Mouse (Mus musculus) megakaryocyte, embryonic 14.5 days (primary cell): Measurements from ENCODE around the gene Entpd1. TPM values are rescaled to one million over a fixed set of nuclear protein-coding genes. Genes with fewer than 3 reads are reported as not detected.

Experiments used
- H3K27me3 ChIP-seq: replicated peaks from 2 replicates; pipeline ENCODE3; 2012; ENCODE audit warnings: inconsistent platforms
- H3K36me3 ChIP-seq: replicated peaks from 2 replicates; pipeline ENCODE3; 2012; ENCODE audit warnings: low read length, inconsistent platforms, mixed read lengths
- H3K4me1 ChIP-seq: 2 replicates; pipeline ENCODE4 v1.6.1; 2012; ENCODE audit warnings: inconsistent platforms
- H3K4me3 ChIP-seq: replicated peaks from 2 replicates; pipeline ENCODE3; 2012; ENCODE audit warnings: moderate library complexity, mild to moderate bottlenecking, inconsistent platforms
- H3K9me3 ChIP-seq: 2 replicates; pipeline ENCODE4 v1.6.1; 2012; ENCODE audit warnings: inconsistent platforms
- FLI1 ChIP-seq: IDR thresholded peaks from 2 replicates; pipeline ENCODE4 v1.6.1; 2012; ENCODE audit warnings: low read length, inconsistent platforms, mixed read lengths
- GATA1 ChIP-seq: IDR thresholded peaks from 3 replicates; pipeline ENCODE4 v1.6.1; 2012; ENCODE audit warnings: mixed read lengths, low read length, inconsistent platforms, borderline replicate concordance
- polyA plus RNA-seq: library from polyadenylated mRNA; stranded (reverse); fragments of >175 nt; gene quantifications from 2 replicates; pipeline ENCODE4 v1.2.3, GENCODE M21; 2012; ENCODE audit warnings: low replicate concordance; ENCODE audit not compliant: insufficient read depth

The Entpd1 gene
- polyA plus RNA-seq, 1 experiment: 1.9 TPM

GRCm38 (mm10) chr19:40767189-40767588, 155.0 kb downstream of the Entpd1 start:
- Histone ChIP-seq H3K9me3 (no peaks in the 10 kb centered on the region), H3K4me3 (no peak overlapping the region), H3K36me3 (peaks cover 95% of the 10 kb centered on the region), H3K4me1 (peaks cover 37% of the 10 kb centered on the region), H3K27me3 (no peaks in the 10 kb centered on the region)
- TF ChIP-seq FLI1 (no peak), GATA1 (no peak)

- Histone ChIP-seq H3K4me3 (no peak overlapping the region), H3K9me3 (no peaks in the 10 kb centered on the region), H3K36me3 (peaks cover 91% of the 10 kb centered on the region), H3K4me1 (peaks cover 39% of the 10 kb centered on the region), H3K27me3 (no peaks in the 10 kb centered on the region)
- no peak for TF ChIP-seq GATA1
- no peak for TF ChIP-seq FLI1
Measured at GRCm38 (mm10) chr19:40769341-40769770, 157.2 kb downstream of the Entpd1 start.

- Histone ChIP-seq H3K9me3 (peaks cover 12% of the 10 kb centered on the region), H3K4me1 (peaks cover 39% of the 10 kb centered on the region), H3K36me3 (peaks cover 17% of the 10 kb centered on the region), H3K4me3 (no peak overlapping the region), H3K27me3 (no peaks in the 10 kb centered on the region)
- TF ChIP-seq GATA1 (no peak), FLI1 (no peak)
Measured at GRCm38 (mm10) chr19:40788004-40788714, 176.0 kb downstream of the Entpd1 start.

- Histone ChIP-seq H3K4me1 (peaks cover 36% of the 10 kb centered on the region), H3K4me3 (no peak overlapping the region), H3K9me3 (peaks cover 12% of the 10 kb centered on the region), H3K36me3 (peaks cover 19% of the 10 kb centered on the region), H3K27me3 (no peaks in the 10 kb centered on the region)
- no peak for TF ChIP-seq GATA1
- TF ChIP-seq FLI1: no peak
Measured at GRCm38 (mm10) chr19:40788715-40789084, 176.5 kb downstream of the Entpd1 start.

Other genes with a start within 250 kb of the Entpd1 start
- 2.7 TPM in 1 of 2 replicates, not detected in the other for gene Sorbs1, start 98.6 kb upstream of the Entpd1 start, polyA plus RNA-seq
- 0.67 and 4.4 TPM in 2 replicates for gene Aldh18a1, start 23.9 kb upstream of the Entpd1 start, polyA plus RNA-seq
- 1.2 and 2.3 TPM in 2 replicates for gene Tctn3, start 133 bp upstream of the Entpd1 start, polyA plus RNA-seq
- 0.18 TPM in 1 of 2 replicates, not detected in the other for gene Cc2d2b, start 136.4 kb downstream of the Entpd1 start, polyA plus RNA-seq
- gene Ccnj, start 218.9 kb downstream of the Entpd1 start, polyA plus RNA-seq: 2.7 and 3.6 TPM in 2 replicates